Mouse (Mus musculus) layer of hippocampus, adult 2 months (tissue): ENCODE data around the gene Zfp653. TPM values are rescaled to one million over a fixed set of nuclear protein-coding genes. Genes with fewer than 3 reads are reported as not detected.
A peak's percentile ranks its signal among the peaks of the same experiment; 100 is the strongest.

Source experiments
- DNase-seq, 2 experiments: peaks; one replicate each; pipeline ENCODE4 v3.0.0; 2022; ENCODE audit warnings: low spot score in 2 of 2
- H3K27ac ChIP-seq: fragments of 200-600 bp; 2 replicates; pipeline ENCODE4 v1.8.1; 2022
- H3K4me3 ChIP-seq: fragments of 200-600 bp; 2 replicates; pipeline ENCODE4 v1.8.1; 2022; ENCODE audit warnings: mild to moderate bottlenecking
- CTCF ChIP-seq: fragments of 200-600 bp; conservative IDR thresholded peaks from 2 replicates; pipeline ENCODE4 v1.8.1; 2022; ENCODE audit warnings: antibody characterized with exemption, mild to moderate bottlenecking, moderate library complexity
- long read RNA-seq, 2 experiments: library from polyadenylated mRNA; stranded (forward); transcript quantifications; one replicate each; pipeline ENCODE4 v2.0.0; 2021; ENCODE audit warnings: borderline mapping rate in 2 of 2
- total RNA-seq, 2 experiments: library from RNA; stranded (reverse); gene quantifications; 2 replicates each; pipeline ENCODE4 v1.2.3; 2021

Zfp653 gene
- 10 to 100 TPM; 22.3 to 25.2 TPM for total RNA-seq
- long read RNA-seq, experiment 1, transcript Zfp653-201 (9 exons, 2,108 nt) = major isoform, 6 of 22 reads
- long read RNA-seq, experiment 1, partial matches to known transcripts = 4 of 22 reads
- long read RNA-seq, experiment 1, other reads (novel, unspliced or antisense) = 7 of 22 reads
- long read RNA-seq, experiment 2, transcript Zfp653-202 (9 exons, 1,888 nt) = minor isoform, 6 of 33 reads
- long read RNA-seq, experiment 2, transcript Zfp653-201 (9 exons, 2,108 nt) = major isoform, 7 of 33 reads
- long read RNA-seq, experiment 2, partial matches to known transcripts = 8 of 33 reads
- long read RNA-seq, experiment 2, other reads (novel, unspliced or antisense) = 12 of 33 reads

GRCm38 (mm10) chr9:22070791-22071573, at the start of gene Zfp653, which contains the start of gene Gm49318:
Gene Zfp653, minus strand, starts transcription at chr9:22071376.
Gene Gm49318, minus strand, starts transcription at chr9:22071259.
- TF ChIP-seq CTCF = peak; percentile 43
- peak; percentile 96 to 97 for DNase-seq
- Histone ChIP-seq H3K27ac (peak within 1 kb of the TSS; percentile 99), H3K4me3 (peak within 1 kb of the TSS; percentile 75)

- H3K27ac ChIP-seq = peak overlapping the region; percentile 55; the same call in 1 of the 2 replicates
- no peak for TF ChIP-seq CTCF
- DNase-seq = peak in 1 of 2 experiments; percentile 29
- no peak overlapping the region for H3K4me3 ChIP-seq
Observed at GRCm38 (mm10) chr9:22119543-22119942, 48.4 kb upstream of the Zfp653 start.

GRCm38 (mm10) chr9:22117754-22118456, 46.7 kb upstream of the Zfp653 start:
- H3K4me3 ChIP-seq = peak overlapping the region; percentile 76
- TF ChIP-seq CTCF = peak; percentile 68
- H3K27ac ChIP-seq = peak overlapping the region; percentile 96
- peak; percentile 42 to 55 for DNase-seq

DNA sequence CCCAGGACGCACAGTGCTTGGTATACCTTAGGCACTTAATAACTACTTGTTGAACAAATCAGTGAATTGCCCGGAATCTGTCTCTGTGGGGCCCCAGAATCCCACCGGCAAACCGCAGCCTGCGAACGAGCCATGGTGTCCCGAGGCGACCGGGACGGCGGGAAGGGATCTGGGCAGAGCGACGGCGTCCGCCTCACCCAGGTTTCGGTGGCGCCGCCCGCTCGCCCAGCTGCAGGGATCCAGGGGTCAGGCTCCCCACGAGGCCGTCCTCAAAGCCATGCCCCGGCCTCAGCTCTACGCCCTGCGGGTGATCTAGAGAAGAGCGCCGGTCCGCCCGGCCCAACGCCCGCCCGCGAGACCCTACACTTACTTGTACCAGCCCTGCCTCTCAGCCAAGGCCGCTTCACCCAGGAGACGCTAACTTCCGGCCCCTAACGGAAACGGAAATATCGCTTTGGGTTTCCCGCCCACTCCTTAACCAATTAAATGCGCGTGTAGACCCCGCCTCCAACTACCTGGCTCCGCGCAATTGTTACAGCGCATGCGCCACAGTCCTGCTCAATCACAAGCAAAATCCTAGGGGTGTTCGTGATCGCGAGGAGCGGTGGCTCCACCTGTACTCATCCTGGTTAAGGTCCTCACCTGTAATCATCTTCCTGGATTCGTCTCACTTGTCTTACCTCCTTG, 45.7 kb upstream of the Zfp653 start, which contains the start of gene Elof1:
Elof1 (minus strand) TSS at position 433 of the 687 bp plus-strand sequence.
- Histone ChIP-seq H3K27ac (peak within 1 kb of the TSS; percentile 96), H3K4me3 (peak within 1 kb of the TSS; percentile 76)
- peak; percentile 41 for TF ChIP-seq CTCF
- DNase-seq = peak; percentile 91 to 96

GRCm38 (mm10) chr9:22116086-22116485, 44.9 kb upstream of the Zfp653 start:
- no peak for TF ChIP-seq CTCF
- Histone ChIP-seq H3K27ac (no peak overlapping the region), H3K4me3 (peak overlapping the region; percentile 76)
- no peak for DNase-seq

DNA sequence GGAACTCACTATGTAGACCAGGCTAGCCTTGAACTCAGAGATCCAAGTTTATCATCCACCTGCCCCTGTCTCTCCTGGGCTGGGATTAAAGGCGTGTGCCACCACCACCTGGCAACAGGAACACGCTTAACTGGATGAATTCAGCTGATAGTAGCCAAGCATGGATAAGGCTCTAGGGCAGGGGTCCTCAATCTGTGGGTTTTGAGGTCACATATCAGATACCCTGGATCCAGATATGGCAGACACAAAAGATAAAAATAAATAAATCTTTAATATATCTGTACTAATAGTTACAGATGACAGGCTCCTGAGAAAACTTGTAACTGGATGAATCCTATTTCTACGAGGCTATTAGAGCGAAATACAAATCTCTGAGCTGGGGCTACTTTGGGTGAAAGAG, 44.5 kb upstream of the Zfp653 start:
- no peak for TF ChIP-seq CTCF
- no peak for DNase-seq
- H3K27ac ChIP-seq = no peak overlapping the region
- H3K4me3 ChIP-seq = peak overlapping the region; percentile 76

GRCm38 (mm10) chr9:22108194-22108593, 37.0 kb upstream of the Zfp653 start:
- no peak for DNase-seq
- no peak overlapping the region for H3K4me3 ChIP-seq
- H3K27ac ChIP-seq = no peak overlapping the region
- TF ChIP-seq CTCF = no peak

DNA sequence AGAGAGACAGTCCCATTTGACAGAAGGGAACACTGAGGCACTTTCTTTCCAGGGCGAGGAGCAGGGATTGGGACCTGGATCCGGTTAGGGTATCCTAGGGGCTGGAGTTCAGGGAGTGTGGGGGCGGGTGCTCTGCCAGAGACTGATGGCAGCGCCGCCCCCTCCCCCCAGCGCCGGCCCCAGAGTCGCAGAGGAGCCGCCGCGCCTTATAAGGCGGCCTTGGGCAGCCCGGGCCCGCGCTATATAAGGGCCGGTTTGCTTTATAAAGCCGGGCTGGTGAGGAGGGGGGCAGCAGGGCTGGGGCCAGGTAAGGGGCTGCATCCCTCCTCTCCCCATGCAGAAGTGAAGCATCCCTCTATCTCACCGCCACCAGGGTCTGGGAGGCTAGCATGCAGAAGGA, 28.7 kb upstream of the Zfp653 start:
- no peak overlapping the region for H3K27ac ChIP-seq
- H3K4me3 ChIP-seq = no peak overlapping the region
- no peak for DNase-seq
- no peak for TF ChIP-seq CTCF

GRCm38 (mm10) chr9:22098993-22099696, 28.0 kb upstream of the Zfp653 start, which contains the start of gene Cnn1:
Gene Cnn1, plus strand, starts transcription at chr9:22099216.
- no peak within 1 kb of the TSS for H3K27ac ChIP-seq
- DNase-seq = no peak
- TF ChIP-seq CTCF = no peak
- H3K4me3 ChIP-seq = no peak within 1 kb of the TSS

- Histone ChIP-seq H3K4me3 (peak overlapping the region; percentile 46), H3K27ac (no peak overlapping the region)
- TF ChIP-seq CTCF = peak; percentile 85
- peak; percentile 51 to 76 for DNase-seq
Observed at GRCm38 (mm10) chr9:22095854-22096307, 24.7 kb upstream of the Zfp653 start.

GRCm38 (mm10) chr9:22092746-22093145, 21.6 kb upstream of the Zfp653 start:
- Histone ChIP-seq H3K27ac (no peak overlapping the region), H3K4me3 (no peak overlapping the region)
- TF ChIP-seq CTCF = no peak
- no peak for DNase-seq

DNA sequence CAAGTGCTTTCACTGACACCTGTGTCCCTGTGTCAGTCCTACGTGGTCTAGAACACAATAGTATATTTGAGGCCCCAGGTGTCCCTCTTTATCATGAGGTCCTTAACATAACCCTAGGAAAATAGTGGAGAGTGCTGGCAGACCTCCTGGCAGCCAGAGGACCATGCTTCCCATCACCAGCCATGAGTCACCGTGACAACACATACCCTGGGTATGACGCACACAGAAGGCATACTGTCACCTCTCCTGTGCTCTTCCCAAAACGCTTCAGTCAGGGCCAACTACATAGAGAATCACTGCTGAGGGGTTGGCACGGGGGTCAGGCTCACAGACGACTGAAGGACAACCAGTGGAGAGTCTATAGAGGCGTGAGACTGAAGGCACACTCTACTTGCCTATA, 18.8 kb upstream of the Zfp653 start:
- Histone ChIP-seq H3K4me3 (no peak overlapping the region), H3K27ac (no peak overlapping the region)
- no peak for TF ChIP-seq CTCF
- DNase-seq = no peak
